Mouse (Mus musculus) right cerebral cortex, adult 2 months (tissue): Measurements from ENCODE around the gene Akt3.

Experiments
- DNase-seq, 2 experiments: peaks; one replicate each; pipeline ENCODE4 v3.0.0; 2021 to 2022; ENCODE audit warnings: low spot score in 2 of 2

Akt3 gene

DNA sequence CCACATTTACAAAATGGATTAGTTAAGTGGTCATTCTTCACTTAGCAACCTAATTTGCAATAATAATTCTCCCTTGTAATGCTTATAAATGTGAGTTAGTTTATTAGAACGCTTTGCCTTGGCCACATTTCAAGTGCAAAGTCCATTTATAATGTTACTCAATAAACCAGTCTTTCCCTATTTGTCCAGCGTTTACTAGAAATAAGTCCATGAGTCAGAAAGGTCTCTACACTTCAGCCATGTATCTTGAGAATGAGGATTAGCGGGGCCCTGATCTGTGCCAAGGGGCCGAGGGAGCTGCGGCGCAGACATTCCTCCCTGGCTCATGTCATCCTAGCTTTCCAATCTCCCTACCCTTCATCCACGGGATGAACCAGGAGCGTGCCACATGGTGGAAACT, 275.3 kb downstream of the Akt3 start:
- no peak for DNase-seq

GRCm38 (mm10) chr1:176981511-176981910, 276.5 kb downstream of the Akt3 start:
- no peak for DNase-seq

GRCm38 (mm10) chr1:176980801-176981400, 277.1 kb downstream of the Akt3 start:
- DNase-seq: peak in 1 of 2 experiments; percentile 51

GRCm38 (mm10) chr1:176980140-176980539, 277.9 kb downstream of the Akt3 start:
- peak; percentile 51 to 58 for DNase-seq

DNA sequence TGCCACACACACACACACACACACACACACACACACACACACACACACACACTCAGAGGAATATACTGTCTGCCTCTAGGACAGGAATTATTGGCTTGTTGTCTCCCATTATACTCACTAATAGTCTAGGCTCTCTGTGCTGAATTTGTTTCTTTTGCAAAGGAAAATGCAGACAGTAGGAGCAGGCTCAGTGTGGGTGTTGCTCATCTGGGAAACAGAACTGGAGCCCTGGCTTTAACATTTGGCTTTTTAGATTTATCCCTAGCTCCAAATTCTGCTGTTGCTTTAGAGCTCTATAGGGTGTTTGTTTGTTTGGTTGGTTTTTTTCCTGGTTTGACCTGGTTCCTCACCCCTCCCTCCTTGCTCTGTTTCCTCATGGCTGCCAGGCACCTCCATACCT, 278.8 kb downstream of the Akt3 start:
- no peak for DNase-seq

- no peak for DNase-seq
Measured at GRCm38 (mm10) chr1:176973356-176974088, 284.5 kb downstream of the Akt3 start.

GRCm38 (mm10) chr1:176971479-176971797, 286.6 kb downstream of the Akt3 start:
- DNase-seq: no peak

DNA sequence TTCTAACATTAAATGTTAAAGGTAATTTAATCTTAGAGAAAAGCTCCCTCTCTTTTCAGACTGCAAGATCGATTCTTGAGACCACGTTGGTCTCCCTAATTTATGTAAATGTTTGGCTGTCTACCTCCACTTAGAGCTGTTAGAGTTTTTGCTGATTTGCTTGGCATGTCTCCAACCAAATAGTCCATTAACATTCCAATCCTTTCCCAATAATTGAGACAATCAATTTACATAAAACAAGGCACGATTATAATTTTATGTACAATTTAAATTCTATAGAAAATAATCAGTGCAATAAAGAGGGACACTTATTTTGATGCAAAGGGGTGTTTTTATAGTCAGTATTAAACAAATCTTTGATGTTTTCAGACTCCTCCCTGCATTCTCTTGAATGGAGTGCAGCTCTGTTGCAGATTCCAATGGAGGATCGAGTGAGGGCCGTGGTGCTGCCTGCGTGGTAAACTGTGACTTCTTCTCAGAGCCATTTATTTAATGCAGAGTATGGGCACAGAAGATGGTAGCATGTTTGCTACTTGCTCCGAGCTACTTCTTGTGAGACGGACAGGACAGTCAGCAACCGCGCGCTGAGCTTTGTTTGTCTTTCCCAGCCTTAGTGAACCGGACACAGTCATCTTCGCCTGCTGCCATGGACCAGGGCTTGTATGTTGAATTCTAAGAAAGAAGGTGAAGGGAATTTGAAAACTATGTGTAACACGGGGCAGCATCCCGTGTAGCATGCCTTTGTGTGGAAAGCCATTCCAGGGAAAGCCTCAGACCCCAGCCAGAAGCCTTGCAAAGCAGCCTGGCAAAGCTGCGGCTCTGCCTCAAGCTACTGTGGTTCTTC, 287.1 kb downstream of the Akt3 start:
- DNase-seq: no peak
